Mouse (Mus musculus): ENCODE data around the gene Prdm4. TPM values are rescaled to one million over a fixed set of nuclear protein-coding genes. Genes with fewer than 3 reads are reported as not detected.

The Prdm4 gene
- polyA plus RNA-seq, 1 experiment from 2014 or later, result 4.6 TPM

DNA sequence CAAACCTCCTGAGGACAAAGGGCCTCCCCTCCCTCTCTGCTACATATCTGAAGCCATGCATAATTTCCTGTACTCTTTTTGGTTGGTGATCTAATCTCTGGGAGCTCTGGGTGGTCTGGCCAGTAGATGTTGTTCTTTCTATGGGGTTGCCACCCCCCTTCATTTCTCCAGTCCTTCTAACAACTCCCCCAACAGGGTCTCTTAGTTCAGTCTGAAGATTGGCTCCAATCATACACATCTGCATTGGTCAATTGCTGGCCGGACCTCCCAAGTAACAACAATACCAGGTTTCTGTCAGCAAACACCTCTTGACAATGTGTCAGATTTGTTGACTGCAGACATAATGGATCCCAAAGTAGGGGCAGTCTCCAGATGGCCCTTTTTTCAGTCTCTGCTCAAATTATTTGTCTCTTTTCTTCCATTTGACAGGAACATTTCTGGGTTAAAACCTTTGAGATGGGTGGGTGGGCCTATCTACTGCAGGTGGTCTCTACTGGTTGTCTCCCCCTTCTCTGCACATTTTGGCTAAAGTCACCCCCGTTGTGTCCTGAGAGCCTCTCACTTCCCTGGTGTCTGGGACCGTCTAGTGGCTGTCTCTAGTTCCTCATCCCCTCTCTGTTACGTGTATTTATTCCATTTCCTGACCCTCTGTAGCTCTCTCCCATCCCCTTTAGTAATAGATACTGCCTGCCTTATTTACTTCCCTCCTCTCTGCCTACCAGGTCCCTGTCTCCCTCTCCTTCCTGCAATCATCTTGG lies 70.7 kb downstream of the Prdm4 start:
- no peak overlapping the region for H3K27ac ChIP-seq (replicated peaks)
- 46% methylated on average over 4 of the region's 4 CpGs for WGBS (ENCODE audit: insufficient replicate concordance)
- H3K4me2 ChIP-seq, result no peak overlapping the region
- no peak overlapping the region for H3K4me3 ChIP-seq (replicated peaks)
- H3K36me3 ChIP-seq (replicated peaks), result no peaks in the 10 kb centered on the region
- no peaks in the 10 kb centered on the region for H3K4me1 ChIP-seq (replicated peaks)
- H3K9me3 ChIP-seq (replicated peaks), result no peaks in the 10 kb centered on the region
- H3K27me3 ChIP-seq, result no peaks in the 10 kb centered on the region
- ATAC-seq (ENCODE audit: insufficient read depth), result no peak
- H3K9ac ChIP-seq, result no peak overlapping the region

Other genes with a start within 250 kb of the Prdm4 start
- gene Pwp1, start 87.6 kb downstream of the Prdm4 start, polyA plus RNA-seq (2015; fragmentation: Nextera tagmentation; extraction: Ambion mirVana), result 27.0 and 29.3 TPM in 2 replicates
- gene Ascl4, start 10.5 kb upstream of the Prdm4 start, polyA plus RNA-seq (2015; fragmentation: Nextera tagmentation; extraction: Ambion mirVana), result not detected in 2 replicates
- gene Rtcb, start 40.7 kb upstream of the Prdm4 start, polyA plus RNA-seq (2015; fragmentation: Nextera tagmentation; extraction: Ambion mirVana), result 67.5 and 67.6 TPM in 2 replicates
- 0.03 TPM in 1 of 2 replicates, not detected in the other for gene Bpifc, start 94.8 kb upstream of the Prdm4 start, polyA plus RNA-seq (2015; fragmentation: Nextera tagmentation; extraction: Ambion mirVana)
- 65.6 and 65.9 TPM in 2 replicates for gene Fbxo7, start 104.8 kb upstream of the Prdm4 start, polyA plus RNA-seq (2015; fragmentation: Nextera tagmentation; extraction: Ambion mirVana)